Mouse (Mus musculus) forebrain, embryonic 13.5 days (tissue): ENCODE measurements around the gene Vps13d. TPM values are rescaled to one million over a fixed set of nuclear protein-coding genes. Genes with fewer than 3 reads are reported as not detected.

Experiments used
- ATAC-seq: fragments of 200-750 bp; cut with Nextera tagmentation; 2 replicates; pipeline ENCODE4 v1.8.0; 2017
- H3K27ac ChIP-seq: fragments of 300-500 bp; sonication (generic); 2 replicates; pipeline ENCODE4 v1.5.1; 2015; ENCODE audit warnings: inconsistent platforms, mild to moderate bottlenecking, moderate library complexity
- H3K27me3 ChIP-seq: fragments of 300-500 bp; sonication (generic); 2 replicates; pipeline ENCODE4 v1.6.1; 2015; ENCODE audit warnings: mild to moderate bottlenecking, inconsistent platforms
- H3K36me3 ChIP-seq: fragments of 300-500 bp; sonication (generic); 2 replicates; pipeline ENCODE4 v1.6.1; 2015; ENCODE audit warnings: mild to moderate bottlenecking, inconsistent platforms; ENCODE audit not compliant: poor library complexity, severe bottlenecking
- H3K4me1 ChIP-seq: fragments of 300-500 bp; sonication (generic); 2 replicates; pipeline ENCODE4 v1.6.1; 2015; ENCODE audit warnings: inconsistent platforms
- H3K4me2 ChIP-seq: fragments of 300-500 bp; sonication (generic); 2 replicates; pipeline ENCODE4 v1.6.1; 2015; ENCODE audit warnings: inconsistent platforms, mild to moderate bottlenecking, moderate library complexity
- H3K4me3 ChIP-seq: fragments of 300-500 bp; sonication (generic); 2 replicates; pipeline ENCODE4 v1.5.1; 2015; ENCODE audit warnings: mild to moderate bottlenecking, inconsistent platforms
- H3K9ac ChIP-seq: fragments of 300-500 bp; sonication (generic); 2 replicates; pipeline ENCODE4 v1.6.1; 2015; ENCODE audit warnings: mild to moderate bottlenecking, inconsistent platforms
- H3K9me3 ChIP-seq: fragments of 300-500 bp; sonication (generic); replicated peaks from 2 replicates; pipeline ENCODE4 v1.6.1; 2016; ENCODE audit warnings: inconsistent platforms
- WGBS: fragments of 180-500 bp; shearing (Covaris S2); methylation state at CpG from one replicate; pipeline ENCODE4 v1.1.7; 2015; 5-methylcytosine and 5-hydroxymethylcytosine counted together
- polyA plus RNA-seq: library from polyadenylated mRNA; unstranded; fragments of >200 nt; fragmentation: Nextera tagmentation; extraction: Ambion mirVana; gene quantifications from 2 replicates; pipeline ENCODE4 v1.2.1, GENCODE M21; 2015

The Vps13d gene
- polyA plus RNA-seq, 1 experiment from 2014 or later: 7.7 TPM

GRCm38 (mm10) chr4:145002733-145003132 lies 192.1 kb downstream of the Vps13d start:
- Histone ChIP-seq H3K9ac (no peak overlapping the region), H3K4me1 (peaks cover 15% of the 10 kb centered on the region), H3K36me3 (no peaks in the 10 kb centered on the region), H3K4me3 (no peak overlapping the region), H3K9me3 (no peaks in the 10 kb centered on the region), H3K4me2 (no peak overlapping the region), H3K27ac (no peak overlapping the region), H3K27me3 (no peaks in the 10 kb centered on the region)
- no peak for ATAC-seq
- 90% methylated on average over 1 of the region's 1 CpGs for WGBS

- H3K27ac ChIP-seq: no peak overlapping the region
Measured at GRCm38 (mm10) chr4:144999903-145000382, 194.9 kb downstream of the Vps13d start.

GRCm38 (mm10) chr4:144999572-144999880 lies 195.3 kb downstream of the Vps13d start:
- ATAC-seq: peak; percentile 19; the same call in 1 of the 2 replicates
- 47% methylated on average over 6 of the region's 6 CpGs for whole genome bisulfite sequencing
- no peak overlapping the region for H3K4me3 ChIP-seq
- peaks cover 15% of the 10 kb centered on the region for H3K4me1 ChIP-seq
- no peak overlapping the region for H3K4me2 ChIP-seq
- no peaks in the 10 kb centered on the region for H3K9me3 ChIP-seq
- no peaks in the 10 kb centered on the region; the same call in 1 of the 2 replicates for H3K36me3 ChIP-seq
- H3K27me3 ChIP-seq: no peaks in the 10 kb centered on the region
- no peak overlapping the region for H3K9ac ChIP-seq
- H3K27ac ChIP-seq: no peak overlapping the region

More at GRCm38 (mm10) chr4:144999903-145000382, 194.9 kb downstream of the Vps13d start:
- Histone ChIP-seq H3K9ac (no peak overlapping the region), H3K27me3 (no peaks in the 10 kb centered on the region), H3K36me3 (no peaks in the 10 kb centered on the region; the same call in 1 of the 2 replicates), H3K9me3 (no peaks in the 10 kb centered on the region), H3K4me1 (peaks cover 15% of the 10 kb centered on the region), H3K4me3 (no peak overlapping the region), H3K4me2 (no peak overlapping the region)
- 35% methylated on average over 20 of the region's 20 CpGs for WGBS
- peak; percentile 66 for ATAC-seq

- no peaks in the 10 kb centered on the region for H3K27me3 ChIP-seq
- 81% methylated on average over 2 of the region's 2 CpGs for WGBS
- H3K4me1 ChIP-seq: peaks cover 15% of the 10 kb centered on the region
- H3K9ac ChIP-seq: no peak overlapping the region
- no peak for ATAC-seq
- H3K36me3 ChIP-seq: no peaks in the 10 kb centered on the region; the same call in 1 of the 2 replicates
- no peak overlapping the region for H3K4me3 ChIP-seq
- H3K4me2 ChIP-seq: no peak overlapping the region
- no peaks in the 10 kb centered on the region for H3K9me3 ChIP-seq
- no peak overlapping the region for H3K27ac ChIP-seq
Measured at GRCm38 (mm10) chr4:144998808-144999571, 195.8 kb downstream of the Vps13d start.

DNA sequence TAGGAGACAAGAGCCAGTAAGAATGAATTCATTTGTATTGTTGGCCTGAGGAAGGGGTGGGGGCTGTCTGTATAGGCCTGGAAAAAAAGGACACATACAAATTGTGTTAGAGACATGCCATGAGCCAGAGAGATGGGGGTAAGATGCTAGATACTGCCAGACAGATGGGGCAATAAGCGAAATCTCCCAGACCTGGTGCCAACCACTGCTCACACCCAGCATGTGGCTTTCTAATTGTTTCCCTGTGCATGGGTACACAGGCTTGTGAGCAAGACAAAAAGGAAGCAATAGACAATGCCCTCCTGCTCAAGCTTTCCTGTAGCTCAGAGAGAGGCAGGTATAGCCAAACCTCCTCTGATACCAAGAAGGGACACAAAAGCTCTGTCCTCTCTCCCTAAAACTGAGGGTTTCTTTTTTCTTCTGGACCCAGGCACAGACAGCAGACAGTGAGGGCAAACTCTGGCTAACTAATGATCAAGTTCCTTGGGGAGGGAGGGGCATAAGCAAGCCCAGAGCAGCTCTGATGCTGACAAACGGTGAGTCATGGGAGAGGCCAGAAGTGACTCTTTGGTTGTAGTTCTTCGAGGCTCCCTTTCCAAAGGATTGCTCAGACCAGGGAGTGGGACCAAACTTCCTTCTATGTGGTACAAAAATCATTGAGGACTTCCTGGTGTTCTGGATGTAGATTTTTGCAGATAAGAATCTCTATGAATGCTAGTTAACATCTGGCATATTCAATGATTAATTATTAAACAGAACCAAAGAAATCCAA lies 196.7 kb downstream of the Vps13d start:
- Histone ChIP-seq H3K27me3 (no peaks in the 10 kb centered on the region), H3K9me3 (no peaks in the 10 kb centered on the region), H3K4me2 (no peak overlapping the region), H3K4me1 (peaks cover 15% of the 10 kb centered on the region), H3K36me3 (no peaks in the 10 kb centered on the region; the same call in 1 of the 2 replicates), H3K27ac (no peak overlapping the region), H3K9ac (no peak overlapping the region), H3K4me3 (no peak overlapping the region)
- no peak for ATAC-seq
- 77% methylated on average over 3 of the region's 3 CpGs for WGBS

DNA sequence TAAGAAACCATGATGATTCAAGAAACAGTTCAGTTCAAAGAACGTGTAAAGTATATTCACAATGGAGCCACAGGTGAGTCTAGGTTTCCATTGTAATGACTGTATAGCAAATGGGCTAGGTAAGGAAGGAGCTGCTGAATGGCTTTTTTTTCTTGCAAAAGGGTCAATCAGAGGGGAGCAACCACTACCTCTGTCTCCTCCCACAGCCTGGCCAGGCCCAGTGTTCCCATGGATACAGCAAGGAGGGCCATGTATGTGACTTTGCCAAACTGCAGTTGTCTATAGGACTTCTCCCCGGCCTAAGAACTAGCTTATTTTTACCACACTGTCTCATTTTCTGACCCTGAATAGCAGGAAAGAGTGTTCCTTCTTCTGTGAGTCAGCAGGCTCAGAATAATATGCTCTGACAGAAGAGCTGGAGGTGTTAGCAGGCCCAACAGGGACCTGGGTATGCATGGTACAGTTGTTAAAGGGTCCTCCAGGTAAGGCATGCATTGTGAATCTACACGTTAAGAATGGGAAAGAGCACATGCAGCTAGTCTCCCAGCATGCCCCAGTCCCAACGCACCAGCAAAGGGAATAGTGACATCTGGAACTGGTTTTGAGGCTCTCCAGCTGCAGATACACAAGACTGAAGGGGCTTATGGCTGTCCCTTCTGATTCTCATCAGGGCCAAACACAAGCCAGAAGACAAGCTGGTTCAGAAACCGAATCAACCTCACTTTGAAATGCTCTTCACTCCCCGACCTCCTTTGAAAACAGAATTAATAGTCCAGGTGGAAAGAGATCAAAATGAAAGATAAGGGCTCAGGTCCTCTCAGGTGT lies 197.6 kb downstream of the Vps13d start:
- 75% methylated on average over 6 of the region's 6 CpGs for WGBS
- Histone ChIP-seq H3K9ac (no peak overlapping the region), H3K4me2 (no peak overlapping the region), H3K27ac (no peak overlapping the region), H3K4me1 (peaks cover 15% of the 10 kb centered on the region), H3K4me3 (no peak overlapping the region), H3K27me3 (no peaks in the 10 kb centered on the region), H3K36me3 (no peaks in the 10 kb centered on the region; the same call in 1 of the 2 replicates), H3K9me3 (no peaks in the 10 kb centered on the region)
- no peak for ATAC-seq

DNA sequence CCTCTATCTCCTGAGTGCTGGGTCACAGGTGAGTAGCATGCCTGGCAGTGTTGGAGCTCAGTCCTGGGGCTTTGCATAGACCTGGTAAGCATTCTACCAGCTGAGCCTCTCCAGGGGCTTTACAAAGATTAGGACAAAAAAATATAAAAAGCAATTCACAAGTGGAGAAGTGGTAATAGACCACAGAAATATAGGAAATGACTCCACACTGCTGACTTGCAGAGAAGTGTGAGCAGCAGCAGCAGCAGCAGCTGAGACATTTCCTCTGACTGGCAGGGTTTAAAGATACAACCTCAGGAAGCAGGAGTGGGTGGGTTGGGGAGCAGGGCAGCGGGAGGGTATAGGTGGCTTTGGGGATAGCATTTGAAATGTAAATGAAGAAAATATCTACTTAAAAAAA lies 199.0 kb downstream of the Vps13d start:
- Histone ChIP-seq H3K27ac (no peak overlapping the region), H3K9ac (no peak overlapping the region), H3K36me3 (no peaks in the 10 kb centered on the region; the same call in 1 of the 2 replicates), H3K4me1 (peaks cover 15% of the 10 kb centered on the region), H3K9me3 (no peaks in the 10 kb centered on the region), H3K27me3 (no peaks in the 10 kb centered on the region), H3K4me3 (no peak overlapping the region), H3K4me2 (no peak overlapping the region)
- 75% methylated on average over 1 of the region's 1 CpGs for WGBS
- ATAC-seq: no peak

DNA sequence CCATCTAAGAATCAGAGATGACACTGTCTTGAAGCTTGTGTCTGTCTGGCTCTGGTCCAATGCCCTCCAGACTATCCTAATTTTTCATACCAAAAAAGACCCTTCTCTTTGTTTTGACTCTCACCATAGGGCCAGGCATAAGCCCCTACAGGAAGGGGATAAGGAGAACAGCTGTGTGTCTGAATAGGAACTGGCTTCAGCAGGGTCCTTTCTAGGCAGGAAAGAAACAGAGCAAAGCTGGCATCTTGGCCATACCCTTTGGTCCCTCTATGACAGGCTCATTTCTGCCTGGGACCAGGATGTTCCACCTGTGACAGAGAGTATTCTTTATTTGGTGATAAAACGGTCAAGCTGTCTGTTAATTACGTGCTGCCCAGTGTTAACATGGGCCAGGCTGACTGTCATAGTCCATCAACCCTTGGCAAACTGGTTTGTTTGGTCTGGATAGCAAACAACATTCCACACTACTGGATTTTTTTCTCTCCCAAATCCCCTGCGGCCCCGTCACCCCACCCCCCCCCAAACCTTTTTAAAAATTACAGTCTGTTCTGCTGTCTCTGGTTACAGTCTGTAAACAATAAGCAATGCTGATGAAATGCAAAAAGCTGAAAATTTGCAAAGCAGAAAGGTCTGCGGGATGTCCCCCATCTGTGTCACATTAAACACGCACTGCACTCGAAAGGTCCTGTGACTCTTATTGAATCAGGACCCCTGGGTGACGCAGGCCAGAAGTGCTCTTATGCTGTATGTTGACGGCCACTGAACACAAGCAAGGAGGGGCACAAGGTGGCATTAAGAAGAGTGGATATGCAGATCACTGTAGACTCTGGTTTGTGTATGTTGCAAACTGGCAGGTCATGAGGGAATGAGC lies 201.5 kb downstream of the Vps13d start:
- H3K9me3 ChIP-seq: no peaks in the 10 kb centered on the region
- no peak overlapping the region for H3K27ac ChIP-seq
- WGBS: 81% methylated on average over 9 of the region's 9 CpGs
- no peak overlapping the region for H3K9ac ChIP-seq
- H3K4me1 ChIP-seq: 0 out of 2 replicates have a peak, but pooled peaks cover 4% of the 10 kb centered on the region
- no peaks in the 10 kb centered on the region; the same call in 1 of the 2 replicates for H3K36me3 ChIP-seq
- H3K4me3 ChIP-seq: no peak overlapping the region
- peak; percentile 59 for ATAC-seq
- H3K4me2 ChIP-seq: no peak overlapping the region
- H3K27me3 ChIP-seq: no peaks in the 10 kb centered on the region

GRCm38 (mm10) chr4:144992413-144992812 lies 202.4 kb downstream of the Vps13d start:
- WGBS: 20% methylated on average over 3 of the region's 3 CpGs
- Histone ChIP-seq H3K4me2 (no peak overlapping the region), H3K9ac (no peak overlapping the region), H3K4me1 (0 out of 2 replicates have a peak, but pooled peaks cover 4% of the 10 kb centered on the region), H3K36me3 (no peaks in the 10 kb centered on the region; the same call in 1 of the 2 replicates), H3K4me3 (no peak overlapping the region), H3K27ac (no peak overlapping the region), H3K27me3 (no peaks in the 10 kb centered on the region), H3K9me3 (no peaks in the 10 kb centered on the region)
- ATAC-seq: no peak

GRCm38 (mm10) chr4:144988443-144989206 lies 206.2 kb downstream of the Vps13d start:
- Histone ChIP-seq H3K9ac (no peak overlapping the region), H3K4me3 (no peak overlapping the region), H3K27me3 (no peaks in the 10 kb centered on the region), H3K4me1 (0 out of 2 replicates have a peak, but pooled peaks cover 4% of the 10 kb centered on the region), H3K36me3 (no peaks in the 10 kb centered on the region), H3K9me3 (no peaks in the 10 kb centered on the region), H3K4me2 (no peak overlapping the region), H3K27ac (no peak overlapping the region)
- ATAC-seq: no peak
- WGBS: 78% methylated on average over 5 of the region's 5 CpGs
